Mouse (Mus musculus) midbrain, embryonic 11.5 days (tissue): Measurements from ENCODE around the gene Gm49486. TPM values are rescaled to one million over a fixed set of nuclear protein-coding genes. Genes with fewer than 3 reads are reported as not detected.

Experiments
- ATAC-seq: fragments of 200-750 bp; cut with Nextera tagmentation; 2 replicates; pipeline ENCODE4 v1.8.0; 2017; ENCODE audit warnings: moderate TSS enrichment, moderate library complexity; ENCODE audit not compliant: low FRiP score
- DNase-seq: peaks from one replicate; pipeline ENCODE4 v3.0.0; 2015; ENCODE audit warnings: low spot score; ENCODE audit errors: missing footprints
- H3K27ac ChIP-seq: fragments of 300-500 bp; sonication (generic); 2 replicates; pipeline ENCODE4 v1.5.1; 2014; ENCODE audit warnings: low read depth, low read length
- H3K27me3 ChIP-seq: fragments of 300-500 bp; sonication (generic); 2 replicates; pipeline ENCODE4 v1.6.1; 2014; ENCODE audit warnings: mild to moderate bottlenecking, low read length, moderate library complexity, mixed read lengths; ENCODE audit not compliant: control insufficient read depth, insufficient read depth
- H3K36me3 ChIP-seq: fragments of 300-500 bp; sonication (generic); 2 replicates; pipeline ENCODE4 v1.6.1; 2014; ENCODE audit warnings: mild to moderate bottlenecking, low read length, moderate library complexity, mixed read lengths; ENCODE audit not compliant: control insufficient read depth, insufficient read depth
- H3K4me1 ChIP-seq: fragments of 300-500 bp; sonication (generic); 2 replicates; pipeline ENCODE4 v1.6.1; 2014; ENCODE audit warnings: low read length; ENCODE audit not compliant: control insufficient read depth, insufficient read depth
- H3K4me2 ChIP-seq: fragments of 300-500 bp; sonication (generic); 2 replicates; pipeline ENCODE4 v1.6.1; 2014; ENCODE audit warnings: mild to moderate bottlenecking, moderate library complexity
- H3K4me3 ChIP-seq: fragments of 300-500 bp; sonication (generic); 2 replicates; pipeline ENCODE4 v1.5.1; 2014; ENCODE audit warnings: low read depth, low read length
- H3K9ac ChIP-seq: fragments of 300-500 bp; sonication (generic); 2 replicates; pipeline ENCODE4 v1.6.1; 2014; ENCODE audit warnings: low read length
- H3K9me3 ChIP-seq: fragments of 300-500 bp; sonication (generic); 2 replicates; pipeline ENCODE4 v1.6.1; 2016; ENCODE audit warnings: low read length; ENCODE audit not compliant: control insufficient read depth
- WGBS: fragments of 180-500 bp; shearing (Covaris S2); extraction: QIAGEN DNeasy Blood & Tissue Kit; methylation state at CpG from one replicate; pipeline ENCODE4 v1.1.7; 2014; 5-methylcytosine and 5-hydroxymethylcytosine counted together
- polyA plus RNA-seq: library from polyadenylated mRNA; unstranded; fragments of >200 nt; fragmentation: Nextera tagmentation; extraction: Ambion mirVana; gene quantifications from 2 replicates; pipeline ENCODE4 v1.2.1, GENCODE M21; 2014

Gene Gm49486
- polyA plus RNA-seq, 1 experiment from 2014 or later, result 0.12 TPM

- DNase-seq, result no peak
- H3K4me3 ChIP-seq, result peak overlapping the region; percentile 36
- H3K4me2 ChIP-seq, result peak overlapping the region; percentile 90
- H3K9ac ChIP-seq, result peak overlapping the region; percentile 57
- no peaks in the 10 kb centered on the region for H3K36me3 ChIP-seq
- peaks cover 6% of the 10 kb centered on the region for H3K4me1 ChIP-seq
- WGBS, result 14% methylated on average over 17 of the region's 17 CpGs
- H3K27ac ChIP-seq, result no peak overlapping the region
- ATAC-seq, result peak; percentile 66
- H3K27me3 ChIP-seq, result 0 out of 2 replicates have a peak, but pooled peaks cover 3% of the 10 kb centered on the region
- H3K9me3 ChIP-seq, result no peaks in the 10 kb centered on the region
Observed at GRCm38 (mm10) chr15:79271124-79271746, 42.0 kb downstream of the Gm49486 start.

GRCm38 (mm10) chr15:79273020-79273419 is 43.8 kb downstream of the Gm49486 start:
- no peak for ATAC-seq
- WGBS, result 59% methylated on average over 10 of the region's 10 CpGs
- Histone ChIP-seq H3K9ac (no peak overlapping the region), H3K4me3 (no peak overlapping the region), H3K36me3 (no peaks in the 10 kb centered on the region), H3K9me3 (no peaks in the 10 kb centered on the region), H3K27me3 (0 out of 2 replicates have a peak, but pooled peaks cover 3% of the 10 kb centered on the region), H3K4me1 (peaks cover 6% of the 10 kb centered on the region), H3K4me2 (no peak overlapping the region), H3K27ac (no peak overlapping the region)
- no peak for DNase-seq

GRCm38 (mm10) chr15:79277728-79278127 is 48.5 kb downstream of the Gm49486 start:
- no peaks in the 10 kb centered on the region for H3K4me1 ChIP-seq
- no peak overlapping the region for H3K27ac ChIP-seq
- no peak overlapping the region for H3K4me2 ChIP-seq
- no peaks in the 10 kb centered on the region for H3K36me3 ChIP-seq
- 76% methylated on average over 10 of the region's 10 CpGs for WGBS
- DNase-seq (no peak), ATAC-seq (no peak)
- no peak overlapping the region for H3K9ac ChIP-seq
- H3K27me3 ChIP-seq, result no peaks in the 10 kb centered on the region
- no peak overlapping the region for H3K4me3 ChIP-seq
- H3K9me3 ChIP-seq, result no peaks in the 10 kb centered on the region

- ATAC-seq (no peak), DNase-seq (no peak)
- Histone ChIP-seq H3K9me3 (no peaks in the 10 kb centered on the region), H3K4me2 (no peak overlapping the region), H3K9ac (no peak overlapping the region), H3K36me3 (no peaks in the 10 kb centered on the region), H3K27me3 (no peaks in the 10 kb centered on the region), H3K4me3 (no peak overlapping the region), H3K4me1 (no peaks in the 10 kb centered on the region), H3K27ac (no peak overlapping the region)
- WGBS, result 20% methylated on average over 6 of the region's 6 CpGs
Observed at GRCm38 (mm10) chr15:79280209-79280608, 51.0 kb downstream of the Gm49486 start.

- DNase-seq, result no peak
- H3K9ac ChIP-seq, result no peak overlapping the region
- 66% methylated on average over 5 of the region's 5 CpGs for WGBS
- H3K27me3 ChIP-seq, result no peaks in the 10 kb centered on the region
- no peak overlapping the region for H3K27ac ChIP-seq
- no peak overlapping the region for H3K4me2 ChIP-seq
- no peak overlapping the region for H3K4me3 ChIP-seq
- H3K4me1 ChIP-seq, result no peaks in the 10 kb centered on the region
- ATAC-seq, result no peak
- no peaks in the 10 kb centered on the region for H3K9me3 ChIP-seq
- H3K36me3 ChIP-seq, result no peaks in the 10 kb centered on the region
Observed at GRCm38 (mm10) chr15:79280850-79281249, 51.7 kb downstream of the Gm49486 start.

- H3K27ac ChIP-seq, result no peak overlapping the region
- WGBS, result 86% methylated on average over 1 of the region's 1 CpGs
Observed at GRCm38 (mm10) chr15:79281389-79281788, 52.2 kb downstream of the Gm49486 start.

GRCm38 (mm10) chr15:79282434-79282833 is 53.2 kb downstream of the Gm49486 start:
- H3K9me3 ChIP-seq, result no peaks in the 10 kb centered on the region
- DNase-seq (no peak), ATAC-seq (no peak)
- WGBS, result 80% methylated on average over 5 of the region's 5 CpGs
- no peak overlapping the region for H3K4me2 ChIP-seq
- H3K4me3 ChIP-seq, result no peak overlapping the region
- H3K27me3 ChIP-seq, result no peaks in the 10 kb centered on the region
- no peaks in the 10 kb centered on the region for H3K4me1 ChIP-seq
- no peak overlapping the region for H3K27ac ChIP-seq
- no peaks in the 10 kb centered on the region; the same call in 1 of the 2 replicates for H3K36me3 ChIP-seq
- no peak overlapping the region for H3K9ac ChIP-seq

More at GRCm38 (mm10) chr15:79281389-79281788, 52.2 kb downstream of the Gm49486 start:
- DNase-seq (no peak), ATAC-seq (no peak)
- Histone ChIP-seq H3K36me3 (no peaks in the 10 kb centered on the region; the same call in 1 of the 2 replicates), H3K9me3 (no peaks in the 10 kb centered on the region), H3K9ac (no peak overlapping the region), H3K4me1 (no peaks in the 10 kb centered on the region), H3K4me2 (no peak overlapping the region), H3K4me3 (no peak overlapping the region), H3K27me3 (no peaks in the 10 kb centered on the region)

GRCm38 (mm10) chr15:79283371-79283770 is 54.2 kb downstream of the Gm49486 start:
- H3K27ac ChIP-seq, result no peak overlapping the region
- no peak overlapping the region for H3K4me3 ChIP-seq
- no peak for DNase-seq
- no peaks in the 10 kb centered on the region for H3K9me3 ChIP-seq
- no peak overlapping the region for H3K4me2 ChIP-seq
- H3K27me3 ChIP-seq, result no peaks in the 10 kb centered on the region
- H3K9ac ChIP-seq, result no peak overlapping the region
- H3K4me1 ChIP-seq, result no peaks in the 10 kb centered on the region
- ATAC-seq, result no peak
- 90% methylated on average over 4 of the region's 4 CpGs for WGBS
- H3K36me3 ChIP-seq, result no peaks in the 10 kb centered on the region; the same call in 1 of the 2 replicates

GRCm38 (mm10) chr15:79285399-79285798 is 56.2 kb downstream of the Gm49486 start, which contains the start of gene Baiap2l2:
Baiap2l2 (minus strand) TSS chr15:79285537.
- no peak within 1 kb of the TSS for H3K27ac ChIP-seq
- no peaks in the 10 kb centered on the region for H3K27me3 ChIP-seq
- DNase-seq (no peak), ATAC-seq (no peak)
- no peak within 1 kb of the TSS for H3K4me3 ChIP-seq
- H3K4me2 ChIP-seq, result no peak within 1 kb of the TSS
- no peaks in the 10 kb centered on the region for H3K4me1 ChIP-seq
- H3K9me3 ChIP-seq, result no peaks in the 10 kb centered on the region
- H3K9ac ChIP-seq, result no peak within 1 kb of the TSS
- 72% methylated on average over 10 of the region's 10 CpGs for WGBS
- no peaks in the 10 kb centered on the region; the same call in 1 of the 2 replicates for H3K36me3 ChIP-seq
